Mouse (Mus musculus) small intestine, adult 2 months (tissue): ENCODE results near the gene Slc37a1.

Source experiments
- CTCF ChIP-seq: fragments of 200-500 bp; IDR thresholded peaks from 2 replicates; pipeline ENCODE4 v1.5.1; 2012; ENCODE audit warnings: low read depth, mild to moderate bottlenecking, control low read depth, inconsistent platforms, low read length, moderate library complexity, mixed read lengths; ENCODE audit not compliant: insufficient replicate concordance, insufficient read length; ENCODE audit errors: extremely low read depth
- POLR2A ChIP-seq: fragments of 200-500 bp; IDR thresholded peaks from 2 replicates; pipeline ENCODE4 v1.6.1; 2012; ENCODE audit warnings: low read depth, mild to moderate bottlenecking, control low read depth, inconsistent platforms, low read length, moderate library complexity

- TF ChIP-seq CTCF: no peak
- no peak for TF ChIP-seq POLR2A
Measured at GRCm38 (mm10) chr17:31331273-31331672, 44.7 kb downstream of the Slc37a1 start.
